Mouse (Mus musculus) WW6 (cell line): Measurements from ENCODE around the gene Birc5.
A peak's percentile ranks its signal among the peaks of the same experiment; 100 is the strongest.

Experiments
- DNase-seq: peaks from one replicate; pipeline ENCODE4 v3.0.0-alpha.2; 2013; ENCODE audit warnings: low read depth, low spot score

Gene Birc5

DNA sequence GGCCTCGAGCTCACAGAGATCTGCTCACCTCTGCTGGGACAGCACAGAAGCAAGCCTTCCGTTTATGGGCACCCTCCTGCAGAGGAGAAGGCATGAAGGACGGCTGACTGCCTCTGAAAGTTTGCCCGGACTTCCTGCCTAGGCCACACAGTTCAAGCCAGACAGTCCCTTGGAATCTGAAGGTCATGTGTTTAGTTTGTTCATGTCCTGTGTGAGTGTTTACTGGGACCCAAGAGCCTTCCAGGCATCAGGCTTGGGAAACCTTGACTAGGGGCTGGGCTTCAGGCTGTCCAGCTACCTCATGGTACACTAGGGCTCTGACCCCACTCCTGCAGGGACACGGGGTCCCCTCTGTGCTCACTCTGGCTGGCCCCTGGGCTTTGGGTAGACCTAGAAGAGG is 36.9 kb downstream of the Birc5 start:
- no peak for DNase-seq

GRCm38 (mm10) chr11:117888168-117888852 is 39.3 kb downstream of the Birc5 start:
- peak; percentile 65 for DNase-seq

- DNase-seq = peak; percentile 70
Measured at GRCm38 (mm10) chr11:117888853-117889822, 40.1 kb downstream of the Birc5 start.

DNA sequence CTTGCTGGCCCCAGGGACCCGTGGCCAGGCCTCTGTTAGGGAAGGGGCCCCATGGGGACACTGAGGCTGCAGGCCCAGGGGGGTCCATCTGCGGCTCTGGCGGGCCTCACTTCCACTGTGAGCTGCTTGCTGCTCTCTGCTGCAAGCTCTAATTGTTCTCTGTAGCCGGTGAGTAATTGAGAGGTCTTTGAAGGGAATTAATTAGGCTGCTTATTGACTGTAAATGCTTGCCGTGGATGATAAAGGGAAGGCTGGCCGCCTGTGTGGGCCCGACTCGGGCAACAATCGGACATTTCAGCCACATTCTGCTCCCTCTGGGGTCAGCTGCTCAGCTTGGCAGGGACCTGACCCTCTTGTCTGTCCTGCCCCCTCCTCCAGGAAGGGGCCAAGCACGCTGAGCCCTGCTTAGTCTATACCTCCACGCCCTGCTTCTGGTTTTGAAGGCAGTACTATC is 40.9 kb downstream of the Birc5 start:
- no peak for DNase-seq

DNA sequence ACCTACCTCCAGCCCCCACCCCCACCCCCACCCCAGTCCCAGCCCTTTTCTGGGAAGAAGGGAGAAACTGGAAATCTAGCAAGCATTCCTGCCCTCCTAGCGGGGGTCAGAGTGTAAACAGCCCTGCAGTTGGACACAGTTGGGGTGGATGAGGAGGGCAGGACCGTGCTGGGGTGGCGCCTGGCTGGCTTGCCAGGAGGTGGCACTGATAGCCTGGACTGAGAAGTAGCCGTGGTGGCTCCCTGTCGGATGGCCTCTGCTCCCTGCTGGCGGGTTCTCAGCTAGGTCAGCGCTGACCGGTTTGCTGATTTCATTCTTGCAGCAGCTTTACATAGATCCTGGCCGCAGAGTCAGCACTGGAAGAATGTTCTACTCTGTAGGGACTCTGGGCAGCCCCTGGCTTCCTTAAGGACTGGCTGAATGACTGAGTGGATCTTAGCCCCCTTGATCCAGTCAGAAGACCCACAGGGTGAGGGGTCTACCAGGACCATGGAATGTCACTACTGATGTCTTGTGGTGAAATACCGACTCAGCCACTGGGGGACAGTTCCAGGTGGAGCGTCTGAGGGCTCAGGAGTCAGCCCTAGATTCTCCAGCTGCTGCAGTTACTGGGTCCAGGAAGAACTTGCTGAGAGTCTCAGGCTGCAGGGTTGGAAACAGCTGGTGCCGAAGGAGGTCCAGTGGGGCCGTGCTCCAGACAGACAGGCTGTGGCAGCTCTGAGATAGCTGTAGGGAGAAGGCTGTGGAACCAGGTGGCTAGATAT is 41.6 kb downstream of the Birc5 start:
- DNase-seq = no peak

DNA sequence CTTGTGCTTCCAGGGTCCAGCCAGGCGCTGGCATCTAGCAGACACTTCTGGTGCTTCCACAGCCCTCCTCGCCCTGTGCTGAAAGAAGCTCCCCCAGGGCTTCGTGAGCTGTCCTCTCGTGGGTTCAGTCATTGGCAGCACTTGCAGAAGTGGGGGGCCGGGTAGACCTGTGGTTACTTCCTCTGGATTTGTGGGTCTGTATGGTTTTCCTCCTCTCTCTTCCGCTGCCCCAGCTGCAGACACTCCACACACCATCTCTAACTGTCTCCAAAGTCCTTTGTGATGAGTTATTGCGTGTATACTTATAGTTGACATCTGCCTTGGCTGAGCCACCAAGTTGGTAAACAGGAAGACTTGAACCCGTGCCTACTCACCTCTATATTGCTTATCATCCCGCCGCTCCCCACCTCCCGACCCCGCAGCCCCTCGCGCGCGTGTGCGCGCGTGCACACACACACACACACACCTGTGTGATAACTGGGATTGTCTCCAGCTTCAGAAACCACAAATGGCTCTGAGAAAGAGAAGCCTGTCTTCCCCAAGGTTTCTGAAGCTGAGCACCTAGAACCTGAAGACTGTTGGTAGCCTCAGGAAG is 42.6 kb downstream of the Birc5 start:
- DNase-seq = no peak

DNA sequence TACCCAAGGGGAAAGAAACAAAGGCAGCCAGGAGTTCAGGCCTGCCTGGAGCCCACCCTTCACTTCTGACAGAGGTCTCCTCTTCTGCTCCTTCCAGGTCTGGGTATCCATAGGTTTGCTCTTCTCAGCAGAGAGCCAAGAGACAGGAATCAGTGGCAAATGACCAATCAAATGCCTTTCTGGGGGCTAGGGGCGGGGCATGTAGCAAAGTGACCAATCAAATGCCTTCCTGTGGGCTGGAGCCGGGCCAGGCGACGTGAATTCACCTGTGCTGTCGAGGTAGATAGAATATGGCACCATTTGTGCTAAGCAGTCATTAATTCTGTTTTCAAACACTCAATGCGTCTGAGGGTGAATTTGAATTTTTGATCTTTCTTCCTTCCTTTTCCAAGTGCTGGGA is 43.1 kb downstream of the Birc5 start:
- DNase-seq = peak; percentile 64

GRCm38 (mm10) chr11:117894676-117895075 is 45.6 kb downstream of the Birc5 start:
- DNase-seq = no peak

- no peak for DNase-seq
Measured at GRCm38 (mm10) chr11:117896533-117896932, 47.5 kb downstream of the Birc5 start.

DNA sequence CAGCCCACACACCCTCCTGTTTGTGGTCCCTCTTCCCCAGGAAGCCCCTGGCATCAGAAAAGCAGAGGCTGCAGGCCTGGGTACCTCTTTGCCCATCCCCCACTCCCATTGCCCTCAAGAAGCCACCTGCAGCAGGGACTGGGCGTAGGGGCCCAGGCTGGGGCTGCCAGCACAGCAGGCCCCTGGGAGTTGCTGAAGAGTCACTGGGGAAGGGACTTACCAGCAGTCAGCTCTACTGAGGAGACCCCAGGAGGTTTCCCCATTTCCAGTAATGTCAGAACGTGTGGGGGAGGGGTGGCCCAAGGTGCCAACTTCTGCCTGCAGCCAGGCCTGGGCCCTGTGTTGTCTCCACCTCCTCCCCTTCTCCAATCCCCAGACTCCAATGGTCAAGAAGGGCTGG is 53.2 kb downstream of the Birc5 start:
- no peak for DNase-seq

DNA sequence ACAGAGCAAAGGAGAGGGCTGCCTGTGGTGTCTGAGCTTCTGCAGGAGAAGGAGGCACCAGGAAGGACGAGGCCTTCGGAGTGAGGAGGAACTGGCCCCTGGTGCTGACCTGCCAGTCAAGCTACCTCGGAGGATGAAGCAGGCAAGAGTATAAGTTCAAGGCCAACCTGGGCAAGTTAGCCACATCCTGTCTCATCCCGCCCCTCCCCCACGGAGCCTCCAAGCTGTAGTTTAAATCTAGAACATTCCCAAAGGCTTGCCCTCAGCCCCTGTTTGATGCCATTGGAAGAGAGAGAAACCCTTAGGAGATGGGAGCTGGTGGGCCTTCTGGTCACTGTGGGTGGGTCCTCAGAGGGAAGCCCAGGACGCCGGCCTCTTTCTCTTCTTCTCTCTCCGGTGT is 55.4 kb downstream of the Birc5 start:
- no peak for DNase-seq
